Mouse (Mus musculus): ENCODE data around the gene Scamp4.
"Not testable (repeated sequence)": the region's sequence is repeated elsewhere in the genome, so short reads cannot be mapped to it uniquely, and the experiment has no call there.

Gene Scamp4

GRCm38 (mm10) chr10:80611905-80612304 lies 9.2 kb downstream of the Scamp4 start:
- DNase-seq: no peak

- DNase-seq: no peak
Observed at GRCm38 (mm10) chr10:80613821-80614220, 11.1 kb downstream of the Scamp4 start.

- DNase-seq: no peak
Observed at GRCm38 (mm10) chr10:80614351-80614750, 11.7 kb downstream of the Scamp4 start.

GRCm38 (mm10) chr10:80618181-80618580 lies 15.5 kb downstream of the Scamp4 start:
- peak; percentile 70 to 84 for DNase-seq

- DNase-seq: no peak
Observed at GRCm38 (mm10) chr10:80619465-80620244, 17.0 kb downstream of the Scamp4 start.

- DNase-seq: no peak
Observed at GRCm38 (mm10) chr10:80620365-80620764, 17.7 kb downstream of the Scamp4 start.

GRCm38 (mm10) chr10:80620796-80621689 lies 18.4 kb downstream of the Scamp4 start:
- DNase-seq: no peak

- no peak for DNase-seq
Observed at GRCm38 (mm10) chr10:80621690-80621939, 18.9 kb downstream of the Scamp4 start.

GRCm38 (mm10) chr10:80621940-80622660 lies 19.4 kb downstream of the Scamp4 start:
- DNase-seq: peak; percentile 99

- peak in 1 of 2 experiments; percentile 68 for DNase-seq
Observed at GRCm38 (mm10) chr10:80622661-80623456, 20.2 kb downstream of the Scamp4 start, which contains the start of gene Csnk1g2. Gene Csnk1g2, plus strand, starts transcription at chr10:80622838.

- peak; percentile 74 to 78 for DNase-seq
Observed at GRCm38 (mm10) chr10:80623457-80624191, 21.0 kb downstream of the Scamp4 start.

- no peak for DNase-seq
Observed at GRCm38 (mm10) chr10:80625764-80626163, 23.1 kb downstream of the Scamp4 start.

- peak; percentile 39 to 73 for DNase-seq
Observed at GRCm38 (mm10) chr10:80627685-80628084, 25.0 kb downstream of the Scamp4 start.

GRCm38 (mm10) chr10:80628925-80629324 lies 26.3 kb downstream of the Scamp4 start:
- no peak for DNase-seq

- no peak for DNase-seq
Observed at GRCm38 (mm10) chr10:80635345-80635744, 32.7 kb downstream of the Scamp4 start.

GRCm38 (mm10) chr10:80646936-80647335 lies 44.3 kb downstream of the Scamp4 start:
- no peak for DNase-seq

- DNase-seq: not testable (repeated sequence)
Observed at GRCm38 (mm10) chr10:80649910-80650309, 47.2 kb downstream of the Scamp4 start.

- no peak for DNase-seq
Observed at GRCm38 (mm10) chr10:80650392-80650791, 47.7 kb downstream of the Scamp4 start.

- no peak for DNase-seq
Observed at GRCm38 (mm10) chr10:80653156-80653720, 50.6 kb downstream of the Scamp4 start.

GRCm38 (mm10) chr10:80654866-80655265 lies 52.2 kb downstream of the Scamp4 start:
- peak in 1 of 2 experiments; percentile 23 for DNase-seq

GRCm38 (mm10) chr10:80655406-80656129 lies 52.9 kb downstream of the Scamp4 start:
- no peak for DNase-seq

All from lung, postnatal 4 days (tissue).